Mouse (Mus musculus): Measurements from ENCODE around the gene 2810004N23Rik. TPM values are rescaled to one million over a fixed set of nuclear protein-coding genes. Genes with fewer than 3 reads are reported as not detected.

Gene 2810004N23Rik
- total and polyA plus RNA-seq, 3 experiments: 54.8 to 68.9 (median 64.0) TPM

DNA sequence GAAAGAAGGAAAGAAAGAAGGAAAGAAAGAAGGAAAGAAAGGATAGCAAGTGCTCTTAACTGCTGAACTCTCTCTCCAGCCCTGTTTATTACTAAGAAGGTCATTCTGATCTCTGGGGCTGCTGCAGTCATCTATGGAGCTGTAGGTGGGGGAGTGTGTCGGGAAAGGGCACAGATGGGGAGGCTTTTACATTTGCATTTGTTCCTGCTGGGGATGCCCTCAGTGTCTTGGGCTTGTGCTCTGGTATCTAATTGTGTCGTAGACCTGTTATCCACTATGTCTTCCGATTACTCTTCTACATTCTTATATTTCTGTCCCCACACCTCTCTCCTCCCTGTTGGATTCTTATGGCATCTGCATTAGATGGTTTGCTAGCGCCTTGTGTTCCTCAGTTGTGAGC, 56.9 kb downstream of the 2810004N23Rik start:
- Histone ChIP-seq H3K36me3 (ENCODE audit: control insufficient read depth in 1 of 2, insufficient read depth in 2 of 2, low read length in 2 of 2) (no peaks in the 10 kb centered on the region), H3K9me3 (replicated peaks; ENCODE audit: insufficient read depth, low read length) (no peaks in the 10 kb centered on the region), H3K4me3 (ENCODE audit: control insufficient read depth in 1 of 2, insufficient read depth in 1 of 2, low read depth in 2 of 2, low read length in 2 of 2) (no peak overlapping the region), H3K27me3 (ENCODE audit: control insufficient read depth in 1 of 2, insufficient read depth in 2 of 2, low read length in 2 of 2) (no peaks in the 10 kb centered on the region), H3K4me1 (ENCODE audit: control insufficient read depth in 1 of 2, insufficient read depth in 2 of 2, low read length in 2 of 2) (peaks cover 0 to 3% of the 10 kb centered on the region in 2 experiments; a peak in 3 of 4 replicates), H3K79me2 (ENCODE audit: control insufficient read depth, insufficient read depth, low read length, poor library complexity) (no peaks in the 10 kb centered on the region), H3K27ac (ENCODE audit: control insufficient read depth, low read depth, low read length) (no peak overlapping the region), H3K9ac (ENCODE audit: control insufficient read depth, low read depth, low read length, poor library complexity, severe bottlenecking) (no peak overlapping the region)
- TF ChIP-seq CTCF (IDR thresholded peaks at IDR 0.05 in 2 of 3, conservative IDR thresholded peaks at IDR 0.05 in 1 of 3; ENCODE audit: control insufficient read depth in 1 of 3, insufficient read depth in 1 of 3, low read depth in 2 of 3, low read length in 3 of 3, poor library complexity in 1 of 3, severe bottlenecking in 1 of 3) (no peak), HCFC1 (IDR thresholded peaks at IDR 0.05; ENCODE audit: low read depth, low read length) (no peak), TAL1 (IDR thresholded peaks at IDR 0.05; ENCODE audit: low read length) (no peak), CHD1 (IDR thresholded peaks at IDR 0.05; ENCODE audit: low read depth, low read length) (no peak), NRF1 (IDR thresholded peaks at IDR 0.05; ENCODE audit: insufficient read depth, low read depth, low read length, poor library complexity, severe bottlenecking) (no peak), TBP (IDR thresholded peaks at IDR 0.05; ENCODE audit: low read depth, low read length) (no peak), MXI1 (IDR thresholded peaks at IDR 0.05; ENCODE audit: low read depth, low read length) (no peak), ELF1 (IDR thresholded peaks at IDR 0.05; ENCODE audit: low read depth, low read length) (no peak), MYC (IDR thresholded peaks at IDR 0.05; ENCODE audit: low read depth, low read length) (no peak), KAT2A (conservative IDR thresholded peaks at IDR 0.05; ENCODE audit: low read depth, low read length) (no peak), MAFK (IDR thresholded peaks at IDR 0.05; ENCODE audit: borderline replicate concordance, low read depth, low read length) (no peak), ZKSCAN1 (IDR thresholded peaks at IDR 0.05; ENCODE audit: low read depth, low read length) (no peak), POLR2A (IDR thresholded peaks at IDR 0.05; ENCODE audit: control insufficient read depth in 1 of 2, insufficient read depth in 1 of 2, low read depth in 1 of 2, low read length in 2 of 2, poor library complexity in 1 of 2) (no peak), SIN3A (IDR thresholded peaks at IDR 0.05; ENCODE audit: low read length) (no peak), POLR2AphosphoS2 (IDR thresholded peaks at IDR 0.05; ENCODE audit: low read length) (no peak), GATA1 (IDR thresholded peaks at IDR 0.05; ENCODE audit: low read depth, low read length) (no peak), USF2 (IDR thresholded peaks at IDR 0.05; ENCODE audit: borderline replicate concordance in 1 of 2, insufficient read depth in 1 of 2, low read depth in 1 of 2, low read length in 2 of 2) (no peak), JUND (IDR thresholded peaks at IDR 0.05; ENCODE audit: low read depth, low read length) (no peak), MEF2A (IDR thresholded peaks at IDR 0.05; ENCODE audit: extremely low read depth, insufficient replicate concordance, low read depth, low read length, poor library complexity, severe bottlenecking) (no peak), RCOR1 (IDR thresholded peaks at IDR 0.05; ENCODE audit: low read depth, low read length) (no peak)
- no peak for DNase-seq (ENCODE audit: low read depth, low spot score)

Data from MEL (cell line).